Mouse (Mus musculus) neural tube, embryonic 11.5 days (tissue): Measurements from ENCODE around the gene Cd38. TPM values are rescaled to one million over a fixed set of nuclear protein-coding genes. Genes with fewer than 3 reads are reported as not detected.

Experiments used
- polyA plus RNA-seq: library from polyadenylated mRNA; unstranded; fragments of >200 nt; fragmentation: Nextera tagmentation; extraction: Ambion mirVana; gene quantifications from 2 replicates; pipeline ENCODE4 v1.2.1, GENCODE M21; 2014

Cd38 gene
- polyA plus RNA-seq, 1 experiment from 2014 or later = 9.9 TPM

Other genes starting within 250 kb of the Cd38 start
- gene Cc2d2a, start 206.2 kb upstream of the Cd38 start, polyA plus RNA-seq = 6.1 and 7.3 TPM in 2 replicates
- gene Bst1, start 49.7 kb upstream of the Cd38 start, polyA plus RNA-seq = not detected in 2 replicates
- gene Fbxl5, start 46.9 kb upstream of the Cd38 start, polyA plus RNA-seq = 62.1 and 69.0 TPM in 2 replicates
- 1.1 TPM in 1 of 2 replicates, not detected in the other for gene Gm7879, start 44.6 kb downstream of the Cd38 start, polyA plus RNA-seq
- 0.93 and 1.5 TPM in 2 replicates for gene Fgfbp1, start 113.2 kb downstream of the Cd38 start, polyA plus RNA-seq
- 105 and 110 TPM in 2 replicates for gene Prom1, start 233.5 kb downstream of the Cd38 start, polyA plus RNA-seq